Mouse (Mus musculus) right cerebral cortex, postnatal 14 days (tissue): ENCODE measurements around the gene Tnnt2.

Experiments
- DNase-seq: peaks from one replicate; pipeline ENCODE4 v3.0.0; 2022

Gene Tnnt2

GRCm38 (mm10) chr1:135820071-135820470 is 16.1 kb upstream of the Tnnt2 start:
- no peak for DNase-seq

- DNase-seq = no peak
Observed at GRCm38 (mm10) chr1:135820736-135821364, 15.3 kb upstream of the Tnnt2 start.

GRCm38 (mm10) chr1:135821780-135822179 is 14.4 kb upstream of the Tnnt2 start:
- no peak for DNase-seq

- DNase-seq = peak; percentile 28
Observed at GRCm38 (mm10) chr1:135828918-135829317, 7.2 kb upstream of the Tnnt2 start.

- DNase-seq = no peak
Observed at GRCm38 (mm10) chr1:135834206-135834859, 1.8 kb upstream of the Tnnt2 start.

GRCm38 (mm10) chr1:135834983-135835382 is 1.2 kb upstream of the Tnnt2 start:
- no peak for DNase-seq

GRCm38 (mm10) chr1:135838626-135839025 is 2.5 kb downstream of the Tnnt2 start:
- no peak for DNase-seq

GRCm38 (mm10) chr1:135839065-135839464 is 2.9 kb downstream of the Tnnt2 start:
- no peak for DNase-seq

GRCm38 (mm10) chr1:135840675-135841395 is 4.7 kb downstream of the Tnnt2 start:
- no peak for DNase-seq

- DNase-seq = no peak
Observed at GRCm38 (mm10) chr1:135843519-135844262, 7.5 kb downstream of the Tnnt2 start.

- DNase-seq = no peak
Observed at GRCm38 (mm10) chr1:135844481-135844880, 8.3 kb downstream of the Tnnt2 start.

GRCm38 (mm10) chr1:135846632-135847031 is 10.5 kb downstream of the Tnnt2 start:
- DNase-seq = no peak

GRCm38 (mm10) chr1:135847139-135847562 is 11.0 kb downstream of the Tnnt2 start:
- DNase-seq = peak; percentile 46

- no peak for DNase-seq
Observed at GRCm38 (mm10) chr1:135847611-135848351, 11.6 kb downstream of the Tnnt2 start.

GRCm38 (mm10) chr1:135850722-135851512 is 14.8 kb downstream of the Tnnt2 start:
- DNase-seq = peak; percentile 30

- DNase-seq = no peak
Observed at GRCm38 (mm10) chr1:135852044-135852756, 16.0 kb downstream of the Tnnt2 start.

GRCm38 (mm10) chr1:135853200-135853599 is 17.0 kb downstream of the Tnnt2 start:
- no peak for DNase-seq

- DNase-seq = no peak
Observed at GRCm38 (mm10) chr1:135854591-135855343, 18.6 kb downstream of the Tnnt2 start.

GRCm38 (mm10) chr1:135855344-135855687 is 19.2 kb downstream of the Tnnt2 start:
- no peak for DNase-seq

- no peak for DNase-seq
Observed at GRCm38 (mm10) chr1:135856070-135856469, 19.9 kb downstream of the Tnnt2 start.
